ENCODE assay signal across 7 mouse cellular contexts in the genomic region with DNA sequence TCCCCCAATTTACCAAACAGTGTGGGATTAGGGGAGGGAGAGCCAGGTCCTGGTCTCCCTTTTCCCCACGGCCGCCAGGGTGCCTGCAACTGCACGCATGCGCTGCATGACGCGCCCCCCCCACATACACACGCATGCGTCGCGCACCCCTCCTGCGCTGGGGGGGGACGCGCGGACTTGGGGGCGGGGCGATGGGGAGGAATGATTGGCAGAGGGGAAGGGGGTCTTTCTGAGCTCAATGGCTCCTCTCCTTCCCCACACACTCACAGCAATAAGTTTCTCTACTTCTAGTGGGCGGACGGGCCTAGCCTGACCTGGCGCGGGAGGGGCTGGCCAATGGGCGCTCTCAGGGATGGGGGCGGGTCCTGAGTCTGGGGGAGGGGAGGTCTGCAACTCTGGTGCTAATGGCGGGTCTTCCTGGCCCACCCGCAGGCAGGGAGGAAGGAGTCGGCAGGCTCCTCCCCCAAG. TPM values are rescaled to one million over a fixed set of nuclear protein-coding genes. Genes with fewer than 3 reads are reported as not detected.
DNase-seq lines count a peak whose midpoint lies in the region; ATAC-seq and TF ChIP-seq lines count a peak whose summit lies in the region.

No protein-coding gene starts in this region.

- no peak for TF ChIP-seq CTCF in lung, adult 2 months (IDR thresholded peaks at IDR 0.05; ENCODE audit: insufficient read depth, low read length)
- TF ChIP-seq CTCF in thymus, adult 2 months (IDR thresholded peaks at IDR 0.05; ENCODE audit: borderline replicate concordance, control insufficient read depth, extremely low read depth, insufficient read depth, low read length, poor library complexity), result no peak

- H3K9me3 ChIP-seq in lung, embryonic 16.5 days (ENCODE audit: control insufficient read depth, low read length), result no peaks in the 10 kb centered on the region
- H3K9me3 ChIP-seq in hindbrain, embryonic 13.5 days, result no peaks in the 10 kb centered on the region
- H3K9me3 ChIP-seq in liver, embryonic 15.5 days (replicated peaks), result no peaks in the 10 kb centered on the region
- no peaks in the 10 kb centered on the region for H3K9me3 ChIP-seq in stomach, embryonic 16.5 days (replicated peaks; ENCODE audit: control insufficient read depth, low read length)

- peaks cover 32% of the 10 kb centered on the region for H3K27me3 ChIP-seq in lung, embryonic 16.5 days (ENCODE audit: control insufficient read depth, insufficient read depth, low read depth, low read length)
- peaks cover 90% of the 10 kb centered on the region for H3K27me3 ChIP-seq in hindbrain, embryonic 13.5 days
- peaks cover 87% of the 10 kb centered on the region for H3K27me3 ChIP-seq in liver, embryonic 15.5 days
- peaks cover 55% of the 10 kb centered on the region for H3K27me3 ChIP-seq in stomach, embryonic 16.5 days (ENCODE audit: control insufficient read depth, insufficient read depth, low read length)
- H3K27me3 ChIP-seq in thymus, adult 2 months (ENCODE audit: control insufficient read depth, insufficient read depth, low read length), result peaks cover 6% of the 10 kb centered on the region; the same call in 1 of the 2 replicates

- H3K4me2 ChIP-seq in lung, embryonic 16.5 days (ENCODE audit: low read depth, low read length), result peak overlapping the region; percentile 55
- H3K4me2 ChIP-seq in hindbrain, embryonic 13.5 days, result peak overlapping the region; percentile 47
- H3K4me2 ChIP-seq in liver, embryonic 15.5 days, result peak overlapping the region; percentile 45
- peak overlapping the region; percentile 53 for H3K4me2 ChIP-seq in stomach, embryonic 16.5 days (ENCODE audit: low read depth, low read length)

- H3K27ac ChIP-seq in lung, embryonic 16.5 days (ENCODE audit: low read length), result no peak overlapping the region
- H3K27ac ChIP-seq in hindbrain, embryonic 13.5 days, result no peak overlapping the region
- H3K27ac ChIP-seq in liver, embryonic 15.5 days (replicated peaks), result no peak overlapping the region
- H3K27ac ChIP-seq in stomach, embryonic 16.5 days (ENCODE audit: low read length), result no peak overlapping the region
- H3K27ac ChIP-seq in thymus, adult 2 months (ENCODE audit: control insufficient read depth, insufficient read depth, low read length), result no peak overlapping the region

- H3K9ac ChIP-seq in lung, embryonic 16.5 days (ENCODE audit: low read length), result peak overlapping the region; percentile 14; the same call in 1 of the 2 replicates
- H3K9ac ChIP-seq in hindbrain, embryonic 13.5 days, result no peak overlapping the region
- no peak overlapping the region for H3K9ac ChIP-seq in liver, embryonic 15.5 days
- H3K9ac ChIP-seq in stomach, embryonic 16.5 days (ENCODE audit: low read length), result 0 out of 2 replicates have a peak overlapping the region, but pooled peaks have one; percentile 31

- peak overlapping the region; percentile 39 for H3K4me3 ChIP-seq in lung, embryonic 16.5 days (ENCODE audit: low read length)
- H3K4me3 ChIP-seq in lung, adult 2 months (replicated peaks; ENCODE audit: extremely low read depth, low read depth, low read length), result no peak overlapping the region
- H3K4me3 ChIP-seq in hindbrain, embryonic 13.5 days, result peak overlapping the region; percentile 29
- peak overlapping the region; percentile 14; the same call in 1 of the 2 replicates for H3K4me3 ChIP-seq in liver, embryonic 15.5 days (replicated peaks)
- H3K4me3 ChIP-seq in stomach, embryonic 16.5 days (replicated peaks; ENCODE audit: low read length), result peak overlapping the region; percentile 38
- no peak overlapping the region for H3K4me3 ChIP-seq in thymus, adult 2 months (ENCODE audit: control insufficient read depth, insufficient read depth, low read length)

- H3K36me3 ChIP-seq in lung, embryonic 16.5 days (ENCODE audit: control insufficient read depth, insufficient read depth, low read length), result no peaks in the 10 kb centered on the region
- H3K36me3 ChIP-seq in hindbrain, embryonic 13.5 days, result no peaks in the 10 kb centered on the region
- no peaks in the 10 kb centered on the region for H3K36me3 ChIP-seq in liver, embryonic 15.5 days (replicated peaks)
- no peaks in the 10 kb centered on the region for H3K36me3 ChIP-seq in stomach, embryonic 16.5 days (ENCODE audit: control insufficient read depth, insufficient read depth, low read length)
- no peaks in the 10 kb centered on the region for H3K36me3 ChIP-seq in thymus, adult 2 months (ENCODE audit: control insufficient read depth, insufficient read depth, low read length)

- peaks cover 10% of the 10 kb centered on the region; the same call in 1 of the 2 replicates for H3K4me1 ChIP-seq in lung, embryonic 16.5 days (replicated peaks; ENCODE audit: control insufficient read depth, insufficient read depth, low read length)
- no peaks in the 10 kb centered on the region for H3K4me1 ChIP-seq in lung, adult 2 months (ENCODE audit: control insufficient read depth, insufficient read depth, low read length)
- H3K4me1 ChIP-seq in hindbrain, embryonic 13.5 days (replicated peaks), result peaks cover 44% of the 10 kb centered on the region
- H3K4me1 ChIP-seq in liver, embryonic 15.5 days (replicated peaks), result no peaks in the 10 kb centered on the region
- H3K4me1 ChIP-seq in stomach, embryonic 16.5 days (ENCODE audit: control insufficient read depth, insufficient read depth, low read length), result no peaks in the 10 kb centered on the region
- H3K4me1 ChIP-seq in thymus, adult 2 months (replicated peaks; ENCODE audit: control insufficient read depth, insufficient read depth, low read length), result no peaks in the 10 kb centered on the region

- TF ChIP-seq POLR2A in lung, adult 2 months (IDR thresholded peaks at IDR 0.05; ENCODE audit: borderline replicate concordance, extremely low read depth, low read depth, low read length), result no peak
- TF ChIP-seq POLR2A in thymus, adult 2 months (IDR thresholded peaks at IDR 0.05; ENCODE audit: control insufficient read depth, extremely low read depth, insufficient read depth, low read length, poor library complexity), result no peak

- peak; percentile 57 for ATAC-seq in lung, embryonic 16.5 days (ENCODE audit: low read depth)
- peak; percentile 58 for ATAC-seq in hindbrain, embryonic 13.5 days (ENCODE audit: low FRiP score)
- no peak for ATAC-seq in liver, embryonic 15.5 days (ENCODE audit: insufficient read depth)
- ATAC-seq in stomach, embryonic 16.5 days (ENCODE audit: insufficient read depth, low FRiP score), result peak; percentile 30; the same call in 1 of the 2 replicates

- no peak for DNase-seq in lung, adult 2 months
- DNase-seq in cerebellum, postnatal 25 days, result peak; percentile 79 to 88
- no peak for DNase-seq in thymus, adult 2 months

- WGBS in lung, embryonic 16.5 days, result under 1% methylated on average over 23 of the region's 25 CpGs
- 3% methylated on average over 23 of the region's 25 CpGs for WGBS in lung, adult 2 months
- WGBS in hindbrain, embryonic 13.5 days, result 2% methylated on average over 20 of the region's 25 CpGs
- WGBS in liver, embryonic 15.5 days (ENCODE audit: insufficient replicate concordance), result 5% methylated on average over 22 of the region's 25 CpGs
- WGBS in stomach, embryonic 16.5 days, result 2% methylated on average over 25 of the region's 25 CpGs
- 9% methylated on average over 25 of the region's 25 CpGs for WGBS in thymus, adult 2 months

RNA-seq across cellular contexts. Expression of a gene that starts 13.7 kb away (rescaled TPM):
- polyA plus RNA-seq in lung, embryonic 16.5 days (2015; fragmentation: Nextera tagmentation; extraction: Ambion mirVana), result 1.5 and 2.1 TPM in 2 replicates
- 36.0 and 42.5 TPM in 2 replicates for polyA plus RNA-seq in lung, adult 2 months (2012; rRNA removed)
- polyA plus RNA-seq in hindbrain, embryonic 13.5 days (2015; fragmentation: Nextera tagmentation; extraction: Ambion mirVana), result 4.4 and 5.0 TPM in 2 replicates
- polyA plus RNA-seq in liver, embryonic 15.5 days (2015; fragmentation: Nextera tagmentation; extraction: Ambion mirVana), result 0.05 TPM in 2 replicates
- 0.16 and 0.26 TPM in 2 replicates for polyA plus RNA-seq in stomach, embryonic 16.5 days (2015; fragmentation: Nextera tagmentation; extraction: Ambion mirVana)
- polyA plus RNA-seq in thymus, adult 2 months (2012; rRNA removed), result 0.82 and 1.0 TPM in 2 replicates

RNA-seq across cellular contexts. Expression of a gene that starts 32.0 kb away (rescaled TPM):
- polyA plus RNA-seq in lung, embryonic 16.5 days (2015; fragmentation: Nextera tagmentation; extraction: Ambion mirVana), result 93.0 and 140 TPM in 2 replicates
- polyA plus RNA-seq in lung, adult 2 months (2012; rRNA removed), result 576 and 610 TPM in 2 replicates
- polyA plus RNA-seq in hindbrain, embryonic 13.5 days (2015; fragmentation: Nextera tagmentation; extraction: Ambion mirVana), result 1.1 and 1.7 TPM in 2 replicates
- 13.8 and 14.2 TPM in 2 replicates for polyA plus RNA-seq in liver, embryonic 15.5 days (2015; fragmentation: Nextera tagmentation; extraction: Ambion mirVana)
- 3.7 and 5.4 TPM in 2 replicates for polyA plus RNA-seq in stomach, embryonic 16.5 days (2015; fragmentation: Nextera tagmentation; extraction: Ambion mirVana)
- 28.0 and 32.0 TPM in 2 replicates for polyA plus RNA-seq in thymus, adult 2 months (2012; rRNA removed)

RNA-seq across cellular contexts. Expression of a gene that starts 50.4 kb away (rescaled TPM):
- 86.2 and 87.0 TPM in 2 replicates for polyA plus RNA-seq in lung, embryonic 16.5 days (2015; fragmentation: Nextera tagmentation; extraction: Ambion mirVana)
- 194 and 216 TPM in 2 replicates for polyA plus RNA-seq in lung, adult 2 months (2012; rRNA removed)
- polyA plus RNA-seq in hindbrain, embryonic 13.5 days (2015; fragmentation: Nextera tagmentation; extraction: Ambion mirVana), result 69.8 and 70.9 TPM in 2 replicates
- polyA plus RNA-seq in liver, embryonic 15.5 days (2015; fragmentation: Nextera tagmentation; extraction: Ambion mirVana), result 45.9 and 47.1 TPM in 2 replicates
- polyA plus RNA-seq in stomach, embryonic 16.5 days (2015; fragmentation: Nextera tagmentation; extraction: Ambion mirVana), result 62.0 and 68.6 TPM in 2 replicates
- polyA plus RNA-seq in thymus, adult 2 months (2012; rRNA removed), result 302 and 308 TPM in 2 replicates

RNA-seq across cellular contexts. Expression of a gene that starts 55.5 kb away (rescaled TPM):
- polyA plus RNA-seq in lung, embryonic 16.5 days (2015; fragmentation: Nextera tagmentation; extraction: Ambion mirVana), result 100 and 109 TPM in 2 replicates
- 34.3 and 38.3 TPM in 2 replicates for polyA plus RNA-seq in lung, adult 2 months (2012; rRNA removed)
- 24.4 and 28.8 TPM in 2 replicates for polyA plus RNA-seq in hindbrain, embryonic 13.5 days (2015; fragmentation: Nextera tagmentation; extraction: Ambion mirVana)
- 51.9 and 54.8 TPM in 2 replicates for polyA plus RNA-seq in liver, embryonic 15.5 days (2015; fragmentation: Nextera tagmentation; extraction: Ambion mirVana)
- polyA plus RNA-seq in stomach, embryonic 16.5 days (2015; fragmentation: Nextera tagmentation; extraction: Ambion mirVana), result 70.3 and 72.8 TPM in 2 replicates
- polyA plus RNA-seq in thymus, adult 2 months (2012; rRNA removed), result 208 and 235 TPM in 2 replicates

Comparison
In these comparisons a context has a peak if more than half of its experiments do, and no peak if none do; other contexts are left out.
1. H3K4me3 ChIP-seq: peak in lung, embryonic 16.5 days (single experiment), hindbrain, embryonic 13.5 days (single experiment), liver, embryonic 15.5 days (single experiment) and stomach, embryonic 16.5 days (single experiment); none in lung, adult 2 months (single experiment) and thymus, adult 2 months (single experiment).
2. H3K9ac ChIP-seq: peak in lung, embryonic 16.5 days (single experiment) and stomach, embryonic 16.5 days (single experiment); none in hindbrain, embryonic 13.5 days (single experiment) and liver, embryonic 15.5 days (single experiment).
3. DNase-seq: peak in cerebellum, postnatal 25 days (2 of 2); none in lung, adult 2 months (single experiment) and thymus, adult 2 months (single experiment).
4. Peak in every context shown above with its lines, with median percentiles within 50 percentile points of each other: H3K4me2 ChIP-seq.